Mouse (Mus musculus) layer of hippocampus, postnatal 10 days (tissue): ENCODE data around the gene Ngdn. TPM values are rescaled to one million over a fixed set of nuclear protein-coding genes. Genes with fewer than 3 reads are reported as not detected.
"Not testable (repeated sequence)": the region's sequence is repeated elsewhere in the genome, so short reads cannot be mapped to it uniquely, and the experiment has no call there.

Source experiments
- DNase-seq, 2 experiments: peaks; one replicate each; pipeline ENCODE4 v3.0.0; 2021; ENCODE audit warnings: low spot score in 2 of 2
- total RNA-seq, 2 experiments: library from RNA; stranded (reverse); gene quantifications; 2 replicates each; pipeline ENCODE4 v1.2.3; 2021

Ngdn gene
- total RNA-seq, 2 experiments from 2014 or later, result 30.0 to 39.1 TPM

DNA sequence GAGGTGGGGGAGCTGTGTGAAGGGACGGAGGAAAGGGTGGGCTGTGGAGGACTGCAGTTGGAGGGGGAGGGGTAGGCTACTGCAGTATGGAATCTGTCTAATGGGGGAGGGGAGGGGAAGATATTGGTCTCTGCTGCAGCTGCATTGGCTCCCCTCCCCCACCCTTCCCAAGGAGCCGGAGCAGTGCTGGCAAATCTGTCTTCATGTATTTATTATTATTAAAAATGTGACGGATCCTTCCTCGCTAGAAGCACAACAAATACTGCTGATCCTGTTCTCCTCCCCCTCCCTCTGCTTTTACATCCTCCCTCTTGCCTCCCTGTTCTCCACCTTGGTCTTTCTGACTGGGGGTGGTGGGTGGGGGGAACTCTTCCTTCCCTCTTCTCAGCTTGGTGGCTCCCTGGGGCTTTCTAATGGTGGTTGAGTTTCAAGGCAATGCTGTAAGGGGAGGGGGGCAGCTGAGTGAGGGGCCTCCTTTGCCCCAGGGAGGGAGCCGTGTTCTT lies 13.1 kb downstream of the Ngdn start:
- DNase-seq, result no peak

DNA sequence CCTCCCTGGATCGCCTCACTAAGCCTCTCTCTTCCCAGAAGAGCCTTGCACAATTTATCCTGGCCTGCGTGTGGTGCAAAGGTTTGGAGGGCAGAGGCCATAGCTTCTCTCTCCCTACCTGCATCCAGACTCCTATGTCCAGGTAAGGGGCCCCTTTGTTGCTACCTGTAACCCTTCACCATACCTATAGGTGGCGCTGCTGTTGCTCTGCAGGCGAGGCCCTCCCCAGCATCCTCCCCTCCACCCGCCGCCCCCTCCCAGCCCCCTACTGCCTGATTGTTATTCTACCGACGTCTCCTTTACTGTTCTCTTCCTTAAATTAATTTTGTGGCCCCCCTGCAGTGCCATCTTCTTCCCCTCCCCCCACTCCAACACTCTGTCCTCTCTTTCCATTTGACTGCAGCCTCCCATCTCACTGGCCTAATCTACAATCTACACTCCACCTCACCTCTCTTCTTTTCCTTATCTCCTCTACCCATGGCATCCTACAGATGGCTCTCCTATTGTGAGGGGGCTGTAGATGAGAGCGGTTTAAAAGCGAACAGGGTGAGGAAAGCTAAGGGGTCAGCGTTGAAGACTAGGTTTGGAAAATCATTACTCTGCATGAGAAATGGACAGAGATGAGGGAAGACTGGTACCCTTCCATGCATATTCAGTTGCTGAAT lies 13.9 kb downstream of the Ngdn start:
- DNase-seq, result peak; percentile 54 to 67

DNA sequence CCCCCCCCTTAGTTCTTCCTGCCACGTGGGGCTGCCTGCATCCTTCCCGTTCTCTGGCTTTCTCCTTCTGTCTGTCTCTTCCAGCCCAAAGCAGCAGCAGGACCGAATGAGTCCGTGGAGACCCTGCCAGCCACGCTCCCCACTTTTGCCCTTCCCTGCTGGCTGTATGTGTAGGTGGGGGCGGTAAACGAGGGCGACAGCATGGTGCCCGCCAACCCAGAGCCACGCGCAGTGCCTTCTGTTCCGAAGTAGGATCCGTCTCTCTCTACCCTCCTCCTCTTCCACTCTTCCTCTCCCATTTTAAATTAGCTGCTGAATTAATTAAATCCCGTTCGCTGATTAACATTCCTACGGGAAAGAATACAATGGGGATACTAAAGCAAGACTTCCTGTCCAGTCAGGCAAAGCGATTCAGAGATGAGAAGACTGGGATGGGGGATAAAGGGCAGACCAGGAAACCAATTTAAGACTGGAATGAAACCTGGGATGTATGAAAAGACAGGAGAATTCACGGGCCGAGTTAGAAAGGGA lies 17.5 kb downstream of the Ngdn start:
- DNase-seq, result peak; percentile 51 to 63

DNA sequence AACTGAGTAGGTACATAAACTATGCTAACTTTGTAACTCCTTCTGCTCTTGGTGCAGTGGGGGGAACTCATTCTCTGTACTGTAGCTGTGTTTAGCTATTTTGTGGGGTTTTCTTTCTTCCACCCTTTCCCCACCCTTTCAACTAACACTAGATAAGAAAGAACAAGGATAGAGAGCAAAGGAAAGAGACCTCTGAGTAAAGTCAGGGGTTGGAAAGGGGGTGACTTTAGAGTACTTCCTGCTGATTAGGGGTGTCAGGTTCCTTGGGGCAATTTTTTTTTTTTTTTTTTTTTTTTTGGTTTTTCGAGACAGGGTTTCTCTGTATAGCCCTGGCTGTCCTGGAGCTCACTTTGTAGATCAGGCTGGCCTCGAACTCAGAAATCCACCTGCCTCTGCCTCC lies 28.4 kb downstream of the Ngdn start:
- DNase-seq, result not testable (repeated sequence)

DNA sequence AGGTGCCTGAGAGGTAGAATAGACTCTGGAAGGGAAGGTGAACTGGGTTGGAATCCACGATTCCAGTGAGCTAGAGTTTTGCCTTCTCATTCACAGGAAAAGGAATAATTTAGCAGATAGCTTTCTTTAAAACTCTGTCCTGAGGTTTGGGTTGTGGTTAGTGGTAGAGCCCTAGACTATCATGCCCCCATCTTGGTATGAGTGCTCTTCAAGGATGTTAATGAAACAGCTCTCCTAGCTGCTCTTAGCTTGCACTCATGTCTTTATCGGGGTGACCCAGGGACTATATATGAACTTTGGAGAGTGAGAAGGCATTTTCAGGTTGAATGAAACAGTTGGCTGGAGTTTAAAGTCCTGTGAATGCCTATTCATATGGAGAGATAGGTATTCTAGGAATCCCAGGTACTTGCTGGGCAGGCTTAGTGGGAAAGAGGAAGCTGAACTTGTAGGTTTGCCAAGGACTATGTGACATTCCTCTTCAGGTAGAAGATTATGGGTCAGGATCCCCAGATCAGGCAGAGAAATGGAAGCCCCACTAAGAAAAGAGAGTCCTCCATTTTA lies 32.8 kb downstream of the Ngdn start:
- no peak for DNase-seq

DNA sequence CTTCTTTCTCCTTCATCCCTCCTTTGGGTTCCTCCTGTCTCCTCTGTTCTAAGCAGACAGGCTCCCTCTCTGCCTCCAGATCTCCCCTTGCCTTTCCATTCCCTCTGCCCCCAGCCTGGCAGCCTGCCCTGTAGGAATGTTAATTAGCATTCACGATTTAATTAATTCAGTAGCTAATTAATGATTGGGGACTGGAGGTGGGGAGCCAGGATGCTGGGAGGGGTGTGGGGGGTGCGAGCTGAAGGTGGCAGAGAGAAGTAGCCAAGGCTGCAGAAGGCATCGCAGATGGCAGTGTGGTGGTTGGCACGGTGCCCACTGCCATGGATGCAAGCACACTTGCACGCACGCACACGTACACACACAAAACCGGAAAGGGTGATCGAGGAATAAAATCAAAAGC lies 37.2 kb downstream of the Ngdn start:
- DNase-seq, result peak; percentile 84 to 91

DNA sequence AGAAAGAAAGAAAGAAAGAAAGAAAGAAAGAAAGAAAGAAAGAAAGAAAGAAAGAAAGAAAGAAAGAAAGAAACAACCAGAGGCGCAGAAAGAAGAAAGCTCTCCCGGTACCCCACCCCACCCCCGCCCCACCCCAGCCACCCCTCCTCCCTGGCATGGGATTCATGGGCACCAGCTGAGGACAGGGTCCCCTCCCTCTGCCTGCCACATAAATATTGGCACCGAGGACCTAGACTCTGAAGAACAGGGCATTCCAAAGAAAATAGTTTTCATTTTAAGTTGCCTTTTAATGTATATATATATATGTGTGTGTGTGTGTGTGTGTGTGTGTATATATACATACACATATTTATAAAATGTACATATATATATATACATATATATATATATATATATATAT lies 37.8 kb downstream of the Ngdn start:
- peak in 1 of 2 experiments; percentile 17 for DNase-seq

DNA sequence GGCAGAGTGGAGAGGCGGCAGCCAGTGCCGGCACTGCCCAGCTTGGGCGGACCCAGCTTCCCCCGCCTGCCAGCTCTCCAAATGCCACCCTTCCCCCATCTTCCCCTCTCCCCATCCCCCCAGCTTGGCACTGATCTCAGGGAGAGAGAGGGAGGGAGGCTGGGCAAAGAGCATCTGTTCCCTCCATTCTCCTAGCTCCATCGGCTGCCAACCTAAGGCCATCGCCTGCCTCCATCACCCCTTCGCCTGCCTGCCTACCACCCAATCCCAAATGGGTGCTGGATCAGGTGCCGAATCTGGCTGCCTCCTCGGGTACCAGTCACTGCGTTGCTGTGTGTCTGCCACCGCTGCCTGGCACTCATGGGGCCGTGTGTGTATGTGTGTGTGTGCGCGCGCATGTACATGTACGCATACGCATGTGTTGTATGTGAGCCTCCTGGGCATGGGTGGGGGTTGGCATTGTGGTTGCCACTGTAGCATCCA lies 38.5 kb downstream of the Ngdn start:
- peak; percentile 89 to 90 for DNase-seq

DNA sequence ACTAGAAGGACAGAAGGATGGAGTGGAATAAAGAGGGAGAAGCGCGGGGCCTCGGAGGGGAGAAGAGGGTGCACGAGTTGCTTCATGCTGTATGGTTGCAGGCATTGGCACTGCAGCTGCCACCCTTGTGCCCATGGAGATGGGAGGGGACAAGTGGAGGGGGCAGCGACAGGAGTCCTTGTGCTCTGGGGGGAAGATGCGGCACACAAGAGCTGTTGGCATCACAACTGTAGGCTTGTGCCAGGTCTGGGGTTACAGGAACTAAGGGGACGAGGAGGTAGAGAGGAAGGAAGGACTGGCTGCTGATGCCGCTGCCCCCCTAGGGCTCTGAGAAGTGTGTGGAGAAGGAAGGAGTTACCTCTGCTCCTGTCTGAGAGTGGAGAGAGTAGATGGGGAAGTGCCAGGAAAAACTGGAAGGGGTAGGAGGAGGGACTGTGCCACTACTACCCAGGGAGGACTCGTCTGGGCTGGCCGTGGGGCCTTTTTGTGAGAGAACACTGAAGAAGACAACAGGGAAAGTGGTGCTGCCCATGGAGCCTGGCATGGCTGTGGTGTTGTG lies 39.0 kb downstream of the Ngdn start:
- peak; percentile 69 to 72 for DNase-seq

DNA sequence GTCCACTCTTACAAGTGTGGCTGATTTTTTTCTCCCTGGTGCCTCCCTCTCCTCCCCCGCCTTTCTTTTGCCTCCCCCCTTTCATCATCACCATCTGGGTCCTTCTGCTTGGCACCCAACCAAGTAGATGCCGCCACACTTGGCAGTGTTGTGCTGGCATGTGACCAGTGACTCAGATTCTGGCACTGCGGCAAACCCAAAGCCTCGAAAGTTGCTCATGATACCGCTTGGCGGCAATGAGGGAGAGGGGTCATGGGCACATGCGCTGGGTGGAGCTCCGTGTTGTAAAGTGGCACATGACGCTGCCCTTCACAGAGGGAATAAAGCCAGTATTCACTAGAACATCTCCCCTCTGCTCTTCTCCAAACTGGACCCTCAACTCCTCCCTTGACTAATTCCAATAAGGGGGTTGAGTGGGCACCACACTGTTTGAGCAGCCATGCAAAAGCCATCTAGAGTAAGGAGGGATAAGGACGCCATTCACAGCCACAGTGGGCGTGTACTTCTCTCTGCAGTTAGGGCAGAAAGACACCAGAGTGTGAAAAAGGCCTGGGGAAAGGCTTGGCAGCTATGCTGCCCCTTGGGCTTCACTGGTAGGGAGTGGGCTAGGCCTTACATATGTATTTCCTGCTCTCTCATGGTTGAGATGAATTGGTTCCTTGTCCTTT lies 40.0 kb downstream of the Ngdn start:
- DNase-seq, result peak; percentile 94 to 95

DNA sequence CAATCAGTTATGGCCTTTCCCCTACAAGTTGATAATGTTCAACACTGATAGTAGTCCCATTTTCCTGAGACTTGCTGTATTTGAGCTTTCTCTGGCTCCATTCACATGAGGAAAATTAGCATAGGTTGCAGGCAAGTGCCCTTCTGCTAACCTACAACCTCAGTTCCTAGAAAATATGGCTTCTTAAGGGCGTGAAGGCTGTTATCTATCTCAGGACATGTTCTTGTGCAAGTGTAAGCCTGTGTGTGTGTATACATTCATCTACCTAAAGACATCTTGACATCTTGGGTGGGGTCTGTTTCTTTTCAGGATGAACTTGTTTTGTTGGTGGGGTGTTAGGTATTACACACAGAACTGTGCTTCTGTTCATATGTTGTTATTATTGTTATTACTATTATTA lies 43.8 kb downstream of the Ngdn start:
- DNase-seq, result no peak

DNA sequence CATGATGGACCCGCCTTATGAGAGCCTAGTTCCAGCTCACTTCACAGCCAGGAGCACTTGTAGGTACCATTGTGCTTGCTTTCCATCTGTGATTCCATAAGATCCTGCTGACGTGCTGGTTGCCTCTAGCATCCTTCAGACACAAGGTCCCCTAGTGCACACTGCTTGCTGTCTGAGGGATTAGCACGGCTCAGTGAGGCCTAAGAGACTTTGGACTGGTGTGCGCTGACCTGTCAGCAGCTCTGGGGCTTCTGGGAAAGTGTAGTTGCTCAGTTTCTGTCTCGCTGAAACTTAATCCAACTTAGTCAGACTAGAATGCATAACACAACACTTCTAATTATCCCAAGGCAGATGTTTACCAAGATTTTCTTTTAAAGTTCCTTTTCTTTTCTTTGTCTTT lies 44.7 kb downstream of the Ngdn start:
- no peak for DNase-seq

DNA sequence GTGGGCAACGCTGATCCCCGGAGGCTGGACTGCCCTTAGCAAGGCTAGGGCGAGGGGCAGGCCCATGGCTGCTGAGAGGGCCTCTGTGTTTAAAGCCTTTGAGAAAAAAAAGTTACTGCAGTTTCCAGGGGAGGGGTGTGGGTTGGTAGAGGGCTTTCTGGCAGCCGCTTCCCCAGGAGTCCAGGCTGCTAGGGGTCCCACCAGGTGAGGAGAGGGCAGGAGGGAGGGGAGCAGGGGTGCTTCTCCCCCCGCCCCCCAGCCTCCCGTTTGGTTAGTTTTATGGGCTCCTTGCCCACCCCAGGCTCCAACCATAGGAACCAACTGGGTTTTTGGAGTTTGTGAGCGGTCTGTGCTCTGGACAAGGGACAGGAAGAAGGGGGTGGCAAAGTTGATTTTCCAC lies 46.6 kb downstream of the Ngdn start:
- DNase-seq, result no peak

DNA sequence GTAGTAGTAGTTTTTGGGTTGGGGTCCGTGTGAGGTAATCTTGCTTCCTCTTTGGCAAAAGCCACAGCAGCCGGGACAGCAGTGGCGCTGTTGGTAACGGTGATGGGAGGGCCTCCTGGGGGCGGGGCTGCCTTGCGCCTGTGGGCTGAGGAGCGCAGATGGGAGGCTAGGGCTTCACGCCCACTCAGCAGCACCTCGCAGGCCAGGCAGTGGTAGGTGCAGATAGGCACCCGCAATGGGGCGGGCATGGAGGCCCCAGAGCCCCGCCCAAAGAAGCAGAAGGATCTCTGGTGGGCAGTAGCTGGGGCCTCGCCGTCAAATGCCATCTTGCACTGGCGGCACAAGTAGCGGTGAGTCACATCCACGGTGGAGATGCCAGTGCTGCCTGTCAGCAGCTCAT lies 47.4 kb downstream of the Ngdn start:
- peak; percentile 36 to 62 for DNase-seq

DNA sequence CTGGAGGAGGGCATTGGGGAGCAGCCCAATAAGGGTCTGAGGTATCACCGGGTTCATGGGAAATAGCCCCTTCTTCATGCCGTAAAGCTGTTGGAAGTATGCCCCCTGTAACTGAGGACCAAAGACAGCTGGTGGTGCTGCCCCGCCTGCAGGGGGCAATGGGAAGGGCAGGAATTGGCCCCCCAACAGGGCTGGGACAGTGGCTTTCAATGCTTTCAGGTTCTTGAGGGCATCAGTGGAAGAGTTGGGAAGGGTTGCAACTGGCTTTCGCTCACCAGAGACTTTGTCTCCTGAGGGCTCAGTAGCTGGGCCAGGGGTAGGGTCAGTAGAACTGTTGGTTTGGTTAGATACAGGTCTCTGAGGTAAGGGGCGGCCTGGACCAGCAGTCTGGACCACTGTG lies 47.9 kb downstream of the Ngdn start:
- no peak for DNase-seq

DNA sequence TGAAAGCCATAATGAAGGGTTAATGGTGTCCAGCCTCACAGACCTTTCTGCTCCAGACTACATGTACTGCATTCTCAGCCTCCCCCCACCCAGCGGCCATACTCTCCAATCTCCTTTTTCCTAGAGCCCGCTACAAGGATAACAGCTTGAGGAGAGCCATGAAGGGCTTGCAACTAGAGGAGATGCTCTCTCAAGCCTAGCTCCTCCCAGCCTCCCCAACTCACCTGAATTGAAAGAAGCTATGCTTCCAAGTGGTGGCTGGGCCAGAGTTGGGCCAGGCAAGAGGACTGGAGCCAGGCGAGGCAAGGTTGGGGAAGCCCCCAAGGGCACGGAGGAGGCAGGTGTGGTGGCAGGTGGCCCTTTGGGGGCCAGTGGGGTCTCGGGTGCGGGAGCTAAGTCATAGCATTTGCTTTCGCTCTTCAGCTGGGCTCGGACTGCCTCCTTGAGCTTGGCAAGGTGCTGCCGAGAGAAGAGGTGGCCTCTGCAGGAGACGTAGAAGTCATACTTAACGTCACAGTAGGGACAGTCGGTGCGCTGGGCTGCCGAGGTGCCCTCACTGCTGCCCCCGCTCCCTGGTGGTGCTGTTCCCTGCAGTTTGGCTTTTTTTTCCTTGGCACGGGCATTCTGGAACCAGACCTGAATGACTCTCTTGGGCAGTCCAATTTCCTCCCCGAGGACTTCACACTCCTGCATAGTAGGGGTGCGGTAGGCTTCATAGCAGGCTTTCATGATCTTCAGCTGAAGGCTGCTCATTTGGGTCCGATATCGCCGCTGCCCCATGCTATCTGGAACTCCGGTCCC lies 48.5 kb downstream of the Ngdn start:
- peak; percentile 41 to 51 for DNase-seq

DNA sequence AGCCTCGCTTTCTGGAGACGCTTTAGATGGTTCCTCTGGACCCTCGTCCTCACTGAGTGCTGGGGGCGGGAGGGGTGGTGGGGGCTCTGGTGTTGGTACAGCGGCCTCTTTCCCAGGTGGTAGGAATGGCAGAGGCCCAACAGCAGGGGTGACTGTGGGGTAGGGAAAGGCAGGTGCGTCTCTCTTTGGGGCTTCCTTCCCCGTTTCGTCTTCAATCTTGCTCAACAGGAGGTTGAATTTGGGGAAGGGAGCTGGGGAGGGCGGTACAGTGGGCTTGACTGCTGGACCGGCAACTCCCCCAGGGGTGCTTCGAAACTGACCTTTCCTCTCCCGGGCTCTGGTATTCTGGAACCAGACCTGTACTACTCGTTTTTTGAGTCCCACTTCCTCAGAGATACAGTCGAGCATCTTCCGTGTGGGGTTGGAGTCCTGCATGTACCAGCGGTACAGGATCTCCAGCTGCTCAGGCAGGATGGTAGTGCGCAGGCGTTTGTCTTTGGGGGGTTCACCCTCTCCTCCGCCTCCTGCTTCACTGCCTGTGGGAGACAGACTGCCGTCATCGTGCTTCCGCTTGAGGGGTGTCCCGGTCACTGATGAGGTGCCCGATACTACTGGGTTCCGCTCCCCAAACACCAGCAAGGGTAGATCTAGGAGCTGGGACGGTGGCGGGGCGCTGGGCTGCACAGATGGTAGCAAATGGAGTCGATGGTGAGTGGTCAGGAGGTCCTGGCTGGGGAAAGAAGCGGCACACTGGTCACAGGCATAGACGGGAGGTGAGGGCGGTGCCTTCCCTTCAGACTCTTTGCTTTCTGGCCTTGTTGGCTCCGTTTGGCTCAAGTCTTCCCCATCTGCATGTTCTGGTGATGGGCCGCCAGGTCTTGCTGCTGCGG lies 49.5 kb downstream of the Ngdn start:
- peak in 1 of 2 experiments; percentile 34 for DNase-seq

DNA sequence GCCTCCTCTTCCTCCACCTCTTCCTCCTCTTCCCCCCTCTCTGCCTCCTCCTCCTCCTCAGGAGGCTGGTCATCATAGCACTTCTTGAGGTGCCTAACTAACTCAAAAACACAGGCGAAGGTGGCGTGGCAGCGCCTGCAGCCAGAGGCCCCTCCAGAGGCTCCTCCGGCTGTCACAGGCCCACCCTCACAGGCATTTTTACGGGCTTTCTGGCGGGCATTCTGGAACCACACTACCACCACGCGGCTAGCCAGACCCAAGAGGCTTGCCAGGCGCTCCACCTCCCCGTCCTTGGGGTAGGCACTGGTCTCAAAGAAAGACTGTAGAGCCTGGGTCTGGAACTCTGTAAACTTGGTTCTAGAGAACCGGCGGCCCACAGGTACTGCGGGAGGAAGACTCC lies 50.1 kb downstream of the Ngdn start:
- DNase-seq, result peak in 1 of 2 experiments; percentile 48

DNA sequence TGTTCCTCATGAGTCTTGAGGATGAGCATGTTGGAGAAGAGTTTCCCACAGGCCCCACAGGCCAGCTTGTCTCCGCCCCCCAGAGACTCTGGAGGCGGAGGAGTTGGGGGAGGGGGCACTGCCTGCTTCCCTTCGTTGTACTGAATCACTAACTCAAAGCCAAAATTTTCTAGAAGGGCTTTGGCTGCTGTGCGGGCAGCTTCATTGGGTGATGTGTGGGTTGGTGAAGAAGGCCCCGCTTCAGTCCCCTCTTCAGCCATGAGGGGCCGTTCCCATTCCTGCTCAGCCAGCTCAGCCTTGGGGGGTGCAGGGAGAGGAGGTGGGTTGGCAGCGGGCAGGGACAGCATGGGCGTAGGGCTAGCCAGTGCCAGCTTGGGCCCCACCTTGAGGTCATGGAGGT lies 50.8 kb downstream of the Ngdn start:
- DNase-seq, result peak in 1 of 2 experiments; percentile 43

DNA sequence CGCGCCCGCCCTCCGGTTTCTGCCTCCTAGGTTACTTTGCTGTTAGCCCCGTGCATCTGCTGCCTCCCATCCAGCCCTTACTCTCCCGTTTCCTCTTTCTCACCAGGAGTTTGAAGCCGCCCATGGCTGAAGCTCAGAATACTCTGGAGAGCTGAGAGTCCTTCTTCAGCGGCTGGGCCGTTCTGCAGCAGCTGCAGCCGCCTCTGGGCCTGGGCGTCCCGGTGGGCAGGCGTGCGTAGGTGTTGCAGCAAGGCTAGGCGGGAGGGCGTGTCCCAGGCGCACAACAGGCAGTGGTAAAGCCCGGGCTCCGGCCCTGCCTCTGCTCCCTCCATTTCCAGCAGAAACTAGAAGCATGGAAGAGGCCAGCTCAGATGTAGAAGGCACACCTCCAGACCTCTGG lies 56.5 kb downstream of the Ngdn start:
- DNase-seq, result no peak
